Mouse (Mus musculus) testis, adult 2 months (tissue): ENCODE results near the gene Esrrg.

Experiments used
- CTCF ChIP-seq: fragments of 200-500 bp; IDR thresholded peaks from 2 replicates; pipeline ENCODE4 v1.5.1; 2012; ENCODE audit warnings: low read depth, mild to moderate bottlenecking, inconsistent platforms, low read length, moderate library complexity; ENCODE audit not compliant: control insufficient read depth, insufficient read depth, insufficient replicate concordance
- POLR2A ChIP-seq: fragments of 200-500 bp; IDR thresholded peaks from 2 replicates; pipeline ENCODE4 v1.6.1; 2012; ENCODE audit warnings: low read depth, mild to moderate bottlenecking, inconsistent platforms, low read length, moderate library complexity; ENCODE audit not compliant: control insufficient read depth

DNA sequence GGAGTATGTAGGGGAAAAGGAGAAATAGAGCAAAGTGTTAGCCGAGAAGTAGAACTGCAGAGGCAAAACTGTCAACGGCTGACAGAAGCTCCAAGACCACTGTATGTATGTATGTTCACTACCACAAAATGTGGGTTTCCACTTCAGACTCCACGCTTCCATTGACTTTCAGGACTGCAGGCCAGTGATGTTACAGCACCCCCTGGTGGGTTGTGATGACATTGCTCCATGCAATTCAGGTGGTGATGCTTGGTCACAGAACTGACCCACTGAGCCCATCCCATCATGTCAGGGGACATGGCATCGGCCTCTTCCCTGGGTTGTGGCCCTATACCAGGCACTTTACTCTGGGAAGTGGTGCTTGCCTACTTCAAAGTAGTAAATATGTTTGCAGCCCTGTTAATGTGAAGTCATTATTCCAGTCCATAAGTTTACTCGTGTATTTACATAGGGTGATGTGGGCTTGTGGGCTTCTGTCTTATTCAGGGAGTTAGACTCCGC, 517.0 kb downstream of the Esrrg start:
- no peak; the same call in 1 of the 2 replicates for TF ChIP-seq CTCF
- no peak for TF ChIP-seq POLR2A
